Mouse (Mus musculus) hindbrain, postnatal 0 days (tissue): ENCODE results near the gene Prf1. TPM values are rescaled to one million over a fixed set of nuclear protein-coding genes. Genes with fewer than 3 reads are reported as not detected.

Source experiments
- ATAC-seq: fragments of 200-750 bp; cut with Nextera tagmentation; 2 replicates; pipeline ENCODE4 v1.8.0; 2017; ENCODE audit warnings: mild to moderate bottlenecking, moderate TSS enrichment, moderate library complexity
- DNase-seq: peaks from one replicate; pipeline ENCODE4 v3.0.0-alpha.2; 2015; ENCODE audit warnings: low spot score
- H3K27ac ChIP-seq: fragments of 300-500 bp; sonication (generic); 2 replicates; pipeline ENCODE4 v1.5.1; 2014; ENCODE audit warnings: mild to moderate bottlenecking
- H3K27me3 ChIP-seq: fragments of 300-500 bp; sonication (generic); 2 replicates; pipeline ENCODE4 v1.6.1; 2014; ENCODE audit warnings: low read length, mixed read lengths; ENCODE audit not compliant: insufficient read depth
- H3K36me3 ChIP-seq: fragments of 300-500 bp; sonication (generic); 2 replicates; pipeline ENCODE4 v1.6.1; 2014; ENCODE audit warnings: low read length, mixed read lengths; ENCODE audit not compliant: insufficient read depth
- H3K4me1 ChIP-seq: fragments of 300-500 bp; sonication (generic); 2 replicates; pipeline ENCODE4 v1.6.1; 2014; ENCODE audit warnings: antibody characterized with exemption, low read length, mixed read lengths; ENCODE audit not compliant: insufficient read depth
- H3K4me2 ChIP-seq: fragments of 300-500 bp; sonication (generic); 2 replicates; pipeline ENCODE4 v1.6.1; 2014; ENCODE audit warnings: low read depth, mild to moderate bottlenecking, low read length, moderate library complexity, mixed read lengths
- H3K4me3 ChIP-seq: fragments of 300-500 bp; sonication (generic); 2 replicates; pipeline ENCODE4 v1.5.1; 2014; ENCODE audit warnings: low read length
- H3K9ac ChIP-seq: fragments of 300-500 bp; sonication (generic); replicated peaks from 2 replicates; pipeline ENCODE4 v1.6.1; 2014; ENCODE audit warnings: mild to moderate bottlenecking, low read length, moderate library complexity, mixed read lengths
- H3K9me3 ChIP-seq: fragments of 300-500 bp; sonication (generic); 2 replicates; pipeline ENCODE4 v1.6.1; 2016; ENCODE audit warnings: low read length, mixed read lengths
- CTCF ChIP-seq: IDR thresholded peaks from 2 replicates; pipeline ENCODE4 v1.5.1; 2016; ENCODE audit warnings: antibody characterized with exemption, control low read depth, low read depth
- WGBS: fragments of 180-500 bp; shearing (Covaris S2); extraction: QIAGEN DNeasy Blood & Tissue Kit; methylation state at CpG from one replicate; pipeline ENCODE4 v1.1.7; 2014; 5-methylcytosine and 5-hydroxymethylcytosine counted together
- polyA plus RNA-seq: library from polyadenylated mRNA; unstranded; fragments of >200 nt; fragmentation: Nextera tagmentation; extraction: Ambion mirVana; gene quantifications from 2 replicates; pipeline ENCODE4 v1.2.1, GENCODE M21; 2015
- total RNA-seq: library from RNA; depleted of rRNA; stranded (reverse); fragments of >200 nt; gene quantifications from 2 replicates; pipeline ENCODE4 v1.2.3, GENCODE M21; 2014; rRNA removed

Gene Prf1
- total and polyA plus RNA-seq, 2 experiments from 2014 or later = not detected

DNA sequence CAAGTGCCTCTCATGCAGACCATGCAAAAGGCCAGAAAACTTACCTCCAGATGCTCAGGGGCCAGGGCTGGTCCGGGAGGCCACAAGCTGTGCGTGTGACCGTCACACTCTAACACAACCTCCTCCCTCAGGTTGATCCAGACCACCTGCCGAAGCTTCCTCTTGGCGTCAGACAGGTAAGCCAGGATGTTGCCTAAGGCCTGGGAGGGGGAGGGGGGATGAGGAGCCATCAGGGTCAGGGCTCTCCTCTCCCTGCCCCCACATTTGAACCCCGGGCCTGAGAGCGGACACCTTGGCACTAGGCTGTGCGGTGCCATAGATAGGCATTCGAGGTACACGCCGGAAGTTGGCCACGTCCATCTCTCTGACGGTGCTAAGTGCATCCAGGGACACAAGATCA lies 45.1 kb downstream of the Prf1 start:
- H3K4me2 ChIP-seq = no peak overlapping the region
- WGBS = 92% methylated on average over 13 of the region's 13 CpGs
- TF ChIP-seq CTCF = no peak
- no peak for DNase-seq
- no peak for ATAC-seq
- no peak overlapping the region for H3K27ac ChIP-seq
- 0 out of 2 replicates have a peak, but pooled peaks cover 4% of the 10 kb centered on the region for H3K4me1 ChIP-seq
- no peaks in the 10 kb centered on the region for H3K9me3 ChIP-seq
- no peak overlapping the region for H3K4me3 ChIP-seq
- no peaks in the 10 kb centered on the region for H3K27me3 ChIP-seq
- H3K9ac ChIP-seq = no peak overlapping the region
- no peaks in the 10 kb centered on the region; the same call in 1 of the 2 replicates for H3K36me3 ChIP-seq

GRCm38 (mm10) chr10:61343950-61344349 lies 46.3 kb downstream of the Prf1 start:
- Histone ChIP-seq H3K9ac (no peak overlapping the region), H3K9me3 (no peaks in the 10 kb centered on the region), H3K27me3 (no peaks in the 10 kb centered on the region), H3K4me3 (no peak overlapping the region), H3K4me1 (0 out of 2 replicates have a peak, but pooled peaks cover 4% of the 10 kb centered on the region), H3K27ac (no peak overlapping the region), H3K4me2 (no peak overlapping the region), H3K36me3 (peaks cover 4% of the 10 kb centered on the region; the same call in 1 of the 2 replicates)
- WGBS = 67% methylated on average over 8 of the region's 8 CpGs
- TF ChIP-seq CTCF = peak; percentile 85
- ATAC-seq (peak; percentile 19; the same call in 1 of the 2 replicates), DNase-seq (peak; percentile 62)

- Histone ChIP-seq H3K36me3 (peaks cover 8% of the 10 kb centered on the region; the same call in 1 of the 2 replicates), H3K27me3 (no peaks in the 10 kb centered on the region), H3K4me3 (no peak overlapping the region), H3K9me3 (no peaks in the 10 kb centered on the region), H3K9ac (no peak overlapping the region), H3K4me1 (0 out of 2 replicates have a peak, but pooled peaks cover 4% of the 10 kb centered on the region), H3K4me2 (no peak overlapping the region), H3K27ac (no peak overlapping the region)
- ATAC-seq = no peak
- no peak for DNase-seq
- WGBS = 72% methylated on average over 8 of the region's 8 CpGs
- TF ChIP-seq CTCF = no peak
These were observed 47.5 kb downstream of the Prf1 start for GRCm38 (mm10) chr10:61345179-61345578.

DNA sequence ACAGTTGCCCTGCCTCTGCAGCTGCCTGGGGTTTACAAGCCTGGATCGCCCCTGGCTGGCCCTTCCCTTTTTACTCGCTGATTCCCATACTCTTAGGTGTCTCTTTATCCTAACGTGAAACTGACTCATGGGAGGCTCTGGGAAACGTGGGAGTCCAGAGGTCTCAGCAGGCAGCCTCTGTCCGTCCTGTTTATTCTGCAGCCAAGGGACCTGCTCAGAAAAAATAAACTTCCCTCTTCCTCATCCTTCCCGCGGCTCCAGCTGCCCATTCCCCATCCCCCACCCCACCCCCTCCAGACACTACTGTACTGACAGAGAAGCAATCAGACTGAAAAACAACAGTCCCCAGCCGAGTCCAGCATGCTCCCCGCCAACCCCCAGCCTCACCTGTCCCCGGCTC lies 48.7 kb downstream of the Prf1 start:
- Histone ChIP-seq H3K4me3 (no peak overlapping the region), H3K9me3 (no peaks in the 10 kb centered on the region), H3K36me3 (peaks cover 9% of the 10 kb centered on the region; the same call in 1 of the 2 replicates), H3K4me1 (0 out of 2 replicates have a peak, but pooled peaks cover 4% of the 10 kb centered on the region), H3K9ac (no peak overlapping the region), H3K27ac (no peak overlapping the region), H3K27me3 (no peaks in the 10 kb centered on the region), H3K4me2 (no peak overlapping the region)
- DNase-seq (no peak), ATAC-seq (no peak)
- TF ChIP-seq CTCF = no peak
- 28% methylated on average over 10 of the region's 10 CpGs for WGBS

DNA sequence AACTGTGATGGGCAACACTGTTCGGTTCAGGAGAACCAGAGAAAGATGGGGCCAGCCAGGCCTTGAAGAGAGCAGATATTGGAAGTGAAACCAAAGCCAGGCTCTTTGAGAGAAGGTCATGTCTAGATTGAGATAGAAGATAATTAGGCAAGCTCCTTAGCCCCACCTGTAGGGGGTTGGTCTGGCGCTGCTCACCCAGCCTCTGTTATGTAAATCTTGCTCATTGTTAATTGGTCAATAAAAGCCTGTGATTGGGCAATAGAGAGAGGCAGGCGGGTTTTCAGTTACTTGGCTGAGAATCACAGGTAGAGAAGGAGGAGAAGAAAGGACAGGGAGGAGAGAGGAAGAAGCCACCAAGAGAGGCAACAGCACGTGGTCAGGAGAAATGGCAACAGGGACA lies 53.6 kb downstream of the Prf1 start:
- Histone ChIP-seq H3K36me3 (peaks cover 9% of the 10 kb centered on the region; the same call in 1 of the 2 replicates), H3K27me3 (no peaks in the 10 kb centered on the region), H3K9me3 (no peaks in the 10 kb centered on the region), H3K27ac (no peak overlapping the region), H3K4me1 (no peaks in the 10 kb centered on the region), H3K4me3 (no peak overlapping the region), H3K4me2 (no peak overlapping the region), H3K9ac (no peak overlapping the region)
- ATAC-seq = no peak
- no peak for TF ChIP-seq CTCF
- no peak for DNase-seq
- 71% methylated on average over 4 of the region's 4 CpGs for WGBS

Other genes starting within 250 kb of the Prf1 start
- 22.6 and 36.6 TPM in 2 replicates for gene Pcbd1, start 208.5 kb upstream of the Prf1 start, total RNA-seq
- 62.9 and 63.3 TPM in 2 replicates for gene Pcbd1, start 208.5 kb upstream of the Prf1 start, polyA plus RNA-seq
- 52.1 and 57.1 TPM in 2 replicates for gene Sgpl1, start 150.1 kb upstream of the Prf1 start, total RNA-seq
- gene Sgpl1, start 150.1 kb upstream of the Prf1 start, polyA plus RNA-seq = 36.1 and 36.8 TPM in 2 replicates
- 1.5 and 1.6 TPM in 2 replicates for gene Tbata, start 125.9 kb upstream of the Prf1 start, total RNA-seq
- 4.8 and 6.2 TPM in 2 replicates for gene Tbata, start 125.9 kb upstream of the Prf1 start, polyA plus RNA-seq
- gene Adamts14, start 24.4 kb upstream of the Prf1 start, total RNA-seq = 1.5 and 1.8 TPM in 2 replicates
- 0.36 and 0.37 TPM in 2 replicates for gene Adamts14, start 24.4 kb upstream of the Prf1 start, polyA plus RNA-seq
- gene Pald1, start 85.7 kb downstream of the Prf1 start, total RNA-seq = 34.3 and 36.0 TPM in 2 replicates
- gene Pald1, start 85.7 kb downstream of the Prf1 start, polyA plus RNA-seq = 21.7 TPM in 2 replicates
- gene Nodal, start 120.1 kb downstream of the Prf1 start, total RNA-seq = 0.58 and 1.1 TPM in 2 replicates
- gene Nodal, start 120.1 kb downstream of the Prf1 start, polyA plus RNA-seq = 0.33 and 0.43 TPM in 2 replicates
- 16.1 and 16.2 TPM in 2 replicates for gene Eif4ebp2, start 154.8 kb downstream of the Prf1 start, total RNA-seq
- 34.9 and 35.9 TPM in 2 replicates for gene Eif4ebp2, start 154.8 kb downstream of the Prf1 start, polyA plus RNA-seq
- gene Lrrc20, start 178.0 kb downstream of the Prf1 start, total RNA-seq = 13.5 and 19.6 TPM in 2 replicates
- 9.7 and 10.2 TPM in 2 replicates for gene Lrrc20, start 178.0 kb downstream of the Prf1 start, polyA plus RNA-seq